Mouse (Mus musculus) small intestine, adult 2 months (tissue): ENCODE measurements around the gene Stam2.

ENCODE experiments used
- CTCF ChIP-seq: fragments of 200-500 bp; IDR thresholded peaks from 2 replicates; pipeline ENCODE4 v1.5.1; 2012; ENCODE audit warnings: low read depth, mild to moderate bottlenecking, control low read depth, inconsistent platforms, low read length, moderate library complexity, mixed read lengths; ENCODE audit not compliant: insufficient replicate concordance, insufficient read length; ENCODE audit errors: extremely low read depth
- POLR2A ChIP-seq: fragments of 200-500 bp; IDR thresholded peaks from 2 replicates; pipeline ENCODE4 v1.6.1; 2012; ENCODE audit warnings: low read depth, mild to moderate bottlenecking, control low read depth, inconsistent platforms, low read length, moderate library complexity

DNA sequence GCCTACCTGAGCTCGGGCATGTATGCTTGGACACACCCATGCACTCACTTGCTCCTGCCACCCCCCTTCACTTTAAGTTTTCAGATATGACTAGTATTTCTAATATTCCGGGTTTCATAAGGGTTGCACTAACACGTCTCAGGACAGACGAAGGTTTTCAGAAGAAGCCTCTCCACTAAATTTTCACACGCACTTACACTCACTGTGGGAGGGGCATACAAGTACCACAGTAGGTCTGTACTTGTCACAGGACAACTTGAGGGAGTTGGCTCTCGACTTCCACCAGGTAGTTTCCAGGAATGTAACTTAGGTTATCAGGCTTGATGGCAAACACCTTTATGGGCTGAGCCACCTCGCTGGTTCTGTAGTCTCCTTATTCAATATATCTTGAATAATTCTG, 8.4 kb downstream of the Stam2 start:
- TF ChIP-seq CTCF, result no peak
- TF ChIP-seq POLR2A, result no peak
